Mouse (Mus musculus): ENCODE results near the gene Zfp385a.

DNA sequence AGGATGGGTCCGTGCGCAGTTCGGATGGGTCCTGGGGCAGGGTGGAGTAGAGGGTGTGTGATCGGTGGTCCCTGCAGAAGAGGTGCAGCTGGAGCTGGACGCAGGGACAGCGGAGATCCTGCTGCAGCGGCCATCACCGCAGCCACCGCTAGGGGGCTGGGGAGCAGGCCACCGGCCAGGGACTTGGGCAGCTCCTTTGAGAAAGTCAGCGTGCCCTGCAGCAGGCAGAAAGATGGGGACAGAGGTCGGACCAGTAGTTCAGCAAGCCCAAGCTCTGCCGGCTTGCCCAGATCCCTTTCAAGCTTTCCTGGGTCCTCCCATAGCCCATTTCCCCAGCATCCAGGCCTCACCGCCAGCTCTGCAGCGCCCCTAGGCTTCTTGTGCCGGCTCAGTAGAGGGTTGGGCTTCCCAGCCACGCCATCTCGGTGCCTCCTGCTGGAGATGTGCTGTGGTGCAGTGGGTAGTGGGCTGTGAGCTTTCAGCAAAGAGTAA lies 24.8 kb downstream of the Zfp385a start:
- TF ChIP-seq MEF2A (IDR thresholded peaks at IDR 0.05; ENCODE audit: borderline replicate concordance, low read depth, low read length) (no peak), CTCF (conservative IDR thresholded peaks at IDR 0.05 in 1 of 2, IDR thresholded peaks at IDR 0.05 in 1 of 2; ENCODE audit: low read depth in 2 of 2, low read length in 2 of 2) (peak in 1 of 2 experiments; percentile 42; a peak in 2 of 4 replicates), POLR2A (IDR thresholded peaks at IDR 0.05; ENCODE audit: low read depth, low read length) (no peak), USF1 (IDR thresholded peaks at IDR 0.05; ENCODE audit: low read depth, low read length) (no peak), MYC (IDR thresholded peaks at IDR 0.05; ENCODE audit: low read depth, low read length) (no peak), ZKSCAN1 (IDR thresholded peaks at IDR 0.05; ENCODE audit: borderline replicate concordance, low read depth, low read length) (no peak), NELFE (IDR thresholded peaks at IDR 0.05; ENCODE audit: low read depth, low read length) (no peak), CHD2 (IDR thresholded peaks at IDR 0.05; ENCODE audit: low read length) (no peak), UBTF (IDR thresholded peaks at IDR 0.05; ENCODE audit: low read depth, low read length) (no peak), SIN3A (IDR thresholded peaks at IDR 0.05; ENCODE audit: low read length) (no peak), MAX (IDR thresholded peaks at IDR 0.05; ENCODE audit: low read length) (no peak)

All from CH12.LX (cell line).